Mouse (Mus musculus) ZHBTc4 (cell line): Measurements from ENCODE around the gene Rdm1.
"Not testable (repeated sequence)": the region's sequence is repeated elsewhere in the genome, so short reads cannot be mapped to it uniquely, and the experiment has no call there.

Experiments used
- DNase-seq: peaks from one replicate; pipeline ENCODE4 v3.0.0-alpha.2; 2011; ENCODE audit warnings: low read depth, low spot score

The Rdm1 gene

DNA sequence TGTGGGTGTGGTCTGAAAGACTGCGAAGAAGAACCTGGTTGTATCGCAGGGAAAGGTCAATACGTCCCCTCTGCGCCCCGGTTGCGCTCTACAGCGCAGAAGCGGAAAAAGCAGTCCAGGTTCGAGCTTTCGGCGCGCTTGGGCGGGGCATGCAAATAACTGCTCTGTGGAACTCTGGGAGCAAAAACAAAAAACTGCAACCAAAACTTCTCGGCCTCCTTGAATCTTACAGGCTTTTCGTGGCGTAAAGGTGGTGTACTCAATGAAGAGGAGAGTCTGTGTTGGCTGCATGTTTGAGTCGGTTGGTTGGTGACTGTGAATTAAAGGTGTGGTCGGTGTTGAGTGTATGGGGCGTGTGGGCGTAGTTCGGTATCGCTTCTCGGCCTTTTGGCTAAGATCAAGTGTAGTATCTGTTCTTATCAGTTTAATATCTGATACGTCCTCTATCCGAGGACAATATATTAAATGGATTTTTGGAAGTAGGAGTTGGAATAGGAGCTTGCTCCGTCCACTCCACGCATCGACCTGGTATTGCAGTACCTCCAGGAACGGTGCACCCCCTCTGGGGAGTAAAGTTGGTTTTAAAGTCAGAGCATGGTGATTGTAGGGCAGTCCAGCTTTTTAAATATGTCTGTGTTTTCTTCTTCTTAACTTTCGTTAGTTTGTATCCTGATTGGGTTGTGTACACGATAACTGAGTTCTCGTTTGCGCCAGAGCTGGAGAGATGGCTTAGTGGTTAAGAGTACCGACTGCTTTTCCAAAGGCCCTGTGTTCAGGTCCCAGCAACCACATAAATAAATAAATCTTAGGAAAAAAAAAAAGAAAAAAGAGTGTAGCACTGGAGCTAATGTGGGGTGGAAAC is at the start of gene Rdm1:
Rdm1 (plus strand) TSS at position 201 of the 862 bp plus-strand sequence.
- DNase-seq: peak; percentile 98

DNA sequence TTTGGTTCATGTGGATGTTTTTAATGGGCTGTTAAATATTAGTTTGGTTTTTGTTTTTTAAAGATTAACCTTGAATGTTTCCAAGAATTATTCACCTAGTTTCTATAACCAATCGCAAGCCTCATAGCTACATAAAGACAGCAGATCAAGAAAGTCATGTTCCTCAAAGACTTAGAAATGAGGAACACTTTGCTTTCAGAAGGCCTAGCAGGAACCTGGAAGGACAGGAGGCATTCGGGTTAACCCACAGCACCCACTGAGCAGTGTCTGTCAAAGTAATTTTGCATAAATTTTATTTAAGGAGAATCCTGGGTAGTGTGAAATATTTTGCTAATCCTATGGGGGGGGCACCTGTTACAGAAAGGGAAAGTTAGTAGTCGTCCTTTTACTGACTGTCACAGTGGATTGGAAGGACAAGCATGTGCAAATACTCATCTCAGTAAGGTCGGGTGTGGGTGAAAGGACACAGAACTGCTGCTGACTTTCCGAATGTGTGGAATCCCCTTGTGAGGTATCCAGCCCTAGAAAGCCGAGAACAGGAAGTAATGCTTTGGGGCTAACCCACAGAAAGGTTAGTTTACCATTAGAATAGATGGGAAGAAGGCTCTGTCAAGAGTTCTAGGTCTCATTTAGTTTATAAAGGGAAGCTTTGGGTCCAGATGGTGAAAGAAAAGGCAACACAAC is 45.8 kb upstream of the Rdm1 start:
- DNase-seq: peak; percentile 53

GRCm38 (mm10) chr11:101582054-101583035 is 44.6 kb upstream of the Rdm1 start, which contains the start of gene Tmem106a:
Gene Tmem106a (plus strand): TSS chr11:101582242.
- DNase-seq: peak; percentile 95

DNA sequence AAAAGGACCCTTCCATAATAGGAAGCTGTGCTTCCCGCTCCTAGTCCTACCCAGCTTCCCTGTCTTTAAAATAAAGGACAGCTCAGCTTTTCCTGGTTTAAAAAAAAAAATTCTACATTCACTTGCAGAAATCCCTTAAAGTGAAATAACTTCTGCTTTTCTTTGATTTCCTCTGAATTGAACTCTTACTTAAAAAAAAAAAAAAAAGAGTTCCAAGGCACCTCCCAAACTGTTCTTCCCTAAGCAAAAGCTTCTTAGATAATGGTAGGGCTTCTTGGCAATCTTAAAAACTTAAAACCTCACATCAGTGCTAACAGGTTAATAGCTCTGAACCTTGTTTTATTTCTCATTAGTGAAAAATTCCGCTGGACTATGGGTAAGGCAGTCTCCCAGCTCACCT is 43.8 kb upstream of the Rdm1 start:
- no peak for DNase-seq

DNA sequence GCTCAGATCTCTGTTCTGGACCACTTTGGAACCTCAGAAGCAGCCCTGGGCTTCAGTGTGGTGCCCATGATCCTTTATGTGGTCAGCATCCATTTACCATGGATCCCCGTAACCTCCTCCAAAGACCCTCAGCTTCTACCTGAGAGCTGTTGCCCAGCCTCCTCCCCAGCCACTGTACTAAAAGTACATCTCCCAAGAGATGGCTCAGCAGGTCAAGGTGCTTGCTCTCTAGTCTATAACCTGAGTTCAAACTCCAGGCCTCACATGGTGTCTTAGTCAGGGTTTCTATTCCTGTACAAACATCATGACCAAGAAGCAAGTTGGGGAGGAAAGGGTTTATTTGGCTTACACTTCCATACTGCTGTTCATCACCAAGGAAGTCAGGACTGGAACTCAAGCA is 42.0 kb upstream of the Rdm1 start:
- DNase-seq: not testable (repeated sequence)

DNA sequence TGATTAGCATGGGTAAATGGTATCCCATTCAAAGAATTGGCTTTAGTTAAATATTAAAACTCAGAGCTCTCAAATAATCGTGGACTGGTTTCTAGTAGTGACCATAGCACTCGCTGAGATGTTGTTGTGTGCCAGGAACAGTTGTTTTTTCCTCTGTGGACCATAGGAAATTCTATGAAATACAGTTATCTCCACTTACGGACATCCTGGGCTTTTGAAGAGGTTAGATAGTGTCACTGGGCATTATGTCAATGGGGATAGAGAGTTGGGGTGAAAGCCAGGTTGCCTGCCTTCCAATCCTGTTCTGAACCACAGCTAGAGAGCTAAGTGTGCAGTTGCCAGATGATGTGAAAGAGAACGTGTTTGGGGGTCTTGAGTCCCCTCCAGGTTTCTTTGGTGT is 41.2 kb upstream of the Rdm1 start:
- DNase-seq: no peak

DNA sequence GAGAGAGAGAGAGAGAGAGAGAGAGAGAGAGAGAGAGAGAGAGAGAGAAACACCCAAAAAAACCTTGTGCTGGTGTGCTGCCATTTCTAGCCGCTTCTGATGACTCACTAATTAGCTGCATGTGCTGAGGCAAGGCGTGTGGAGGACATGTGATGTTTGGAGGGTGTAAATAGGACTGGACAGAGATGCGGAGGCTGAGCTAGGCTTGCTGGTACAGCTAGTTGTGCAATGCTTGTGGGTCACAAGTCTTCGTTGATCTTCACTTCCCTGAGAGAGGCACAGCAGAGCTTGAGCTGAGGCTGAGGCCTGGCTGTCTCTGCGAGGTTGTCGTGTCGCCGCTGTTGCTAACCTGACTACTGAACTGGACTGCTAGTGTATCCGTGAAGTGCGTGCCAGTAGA is 39.3 kb upstream of the Rdm1 start:
- DNase-seq: no peak

- DNase-seq: no peak
Observed at GRCm38 (mm10) chr11:101588868-101589267, 38.1 kb upstream of the Rdm1 start.

DNA sequence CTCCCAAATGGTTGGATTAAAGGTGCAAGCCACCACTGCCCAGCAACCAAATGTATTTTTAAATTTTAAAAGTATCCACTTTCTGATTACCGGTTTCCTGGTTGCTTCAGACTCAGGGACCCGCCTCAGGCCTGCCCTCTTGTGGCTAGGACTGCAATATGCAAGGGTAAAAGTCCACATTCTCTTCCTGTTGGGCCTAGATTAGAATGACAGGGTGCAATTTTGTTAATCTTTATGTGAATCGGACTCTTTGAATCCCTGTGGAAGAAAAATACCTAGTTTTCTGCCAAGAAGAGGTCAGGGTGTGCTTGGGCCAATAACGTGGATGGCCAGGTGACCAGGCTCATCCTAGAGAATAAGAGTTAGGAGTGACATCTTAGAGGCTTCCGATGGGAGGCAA is 37.6 kb upstream of the Rdm1 start:
- DNase-seq: peak; percentile 82

DNA sequence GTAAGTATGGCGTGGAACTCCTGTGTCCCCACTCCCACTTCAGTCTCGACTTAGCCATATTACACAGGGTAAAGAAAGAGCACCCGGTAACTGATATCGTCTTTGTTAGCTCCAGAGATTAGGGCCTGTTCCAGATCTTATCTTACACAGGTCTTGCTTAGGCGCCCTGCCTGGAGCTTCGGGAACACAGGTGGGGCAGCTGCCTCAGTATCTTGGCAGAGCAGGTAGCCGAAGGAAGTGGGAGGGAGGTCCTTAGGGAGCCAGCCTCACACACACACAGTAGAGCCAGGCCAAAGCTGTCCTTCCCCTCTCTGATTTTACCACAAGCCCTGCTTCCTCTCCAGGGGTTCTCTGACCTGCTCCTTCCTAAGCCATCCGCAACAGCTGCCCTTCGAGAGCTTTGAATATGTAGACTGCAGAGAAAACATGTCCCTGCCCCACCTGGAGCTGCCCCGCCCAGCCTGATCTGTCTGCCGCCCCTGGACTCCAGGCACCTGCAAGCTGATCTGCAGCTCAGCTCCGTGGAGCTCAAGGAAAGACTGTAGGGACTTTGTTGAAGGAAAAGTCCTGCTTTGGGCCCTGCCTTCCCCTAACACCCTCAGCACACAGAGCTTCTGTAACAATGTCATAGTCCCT is 36.9 kb upstream of the Rdm1 start:
- DNase-seq: peak; percentile 84

DNA sequence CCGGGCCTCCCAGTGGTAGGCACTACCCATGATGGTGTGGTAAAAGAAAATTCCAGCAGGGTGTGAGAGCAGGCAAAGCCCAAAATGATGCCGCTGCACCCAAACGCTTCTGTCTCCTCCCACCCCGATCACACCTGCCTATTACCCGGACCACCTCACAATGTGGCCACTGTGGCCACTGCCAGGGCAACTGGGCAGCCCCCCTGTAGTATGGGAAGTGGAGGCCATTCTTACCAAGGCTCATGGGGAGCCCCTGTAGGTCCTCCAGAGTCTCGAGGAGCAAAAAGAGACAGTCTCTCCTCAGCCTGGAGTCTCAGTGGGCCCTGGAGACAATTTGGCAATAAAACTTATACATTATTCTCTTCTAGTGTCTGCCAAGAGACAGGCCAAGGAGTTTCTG is 27.8 kb upstream of the Rdm1 start, which contains the start of gene Gm11634:
Gm11634 (minus strand) TSS at position 101 of the 400 bp plus-strand sequence.
- DNase-seq: no peak

DNA sequence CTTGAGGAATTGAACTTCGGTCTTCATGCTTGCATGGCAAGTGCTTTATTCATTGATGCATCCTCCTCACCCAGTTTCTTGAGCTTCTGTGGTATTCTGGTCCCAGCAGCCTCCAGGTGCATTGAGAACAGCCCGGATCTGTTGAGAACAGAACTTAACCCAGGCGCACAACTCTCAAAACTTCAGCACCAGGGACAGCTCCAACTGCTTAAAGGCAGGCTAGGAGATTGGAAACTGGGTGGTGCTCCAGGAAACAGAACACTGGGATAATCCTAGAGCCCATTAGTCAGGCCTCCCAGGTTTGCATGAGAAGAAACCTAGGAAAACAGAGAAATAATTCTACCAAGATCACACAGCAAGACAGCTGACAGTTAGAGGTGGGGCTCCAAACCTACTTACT is 24.5 kb upstream of the Rdm1 start:
- peak; percentile 91 for DNase-seq

GRCm38 (mm10) chr11:101604116-101604515 is 22.9 kb upstream of the Rdm1 start:
- DNase-seq: no peak

- peak; percentile 98 for DNase-seq
Observed at GRCm38 (mm10) chr11:101604531-101605453, 22.2 kb upstream of the Rdm1 start.

- peak; percentile 68 for DNase-seq
Observed at GRCm38 (mm10) chr11:101607134-101607533, 19.9 kb upstream of the Rdm1 start.

DNA sequence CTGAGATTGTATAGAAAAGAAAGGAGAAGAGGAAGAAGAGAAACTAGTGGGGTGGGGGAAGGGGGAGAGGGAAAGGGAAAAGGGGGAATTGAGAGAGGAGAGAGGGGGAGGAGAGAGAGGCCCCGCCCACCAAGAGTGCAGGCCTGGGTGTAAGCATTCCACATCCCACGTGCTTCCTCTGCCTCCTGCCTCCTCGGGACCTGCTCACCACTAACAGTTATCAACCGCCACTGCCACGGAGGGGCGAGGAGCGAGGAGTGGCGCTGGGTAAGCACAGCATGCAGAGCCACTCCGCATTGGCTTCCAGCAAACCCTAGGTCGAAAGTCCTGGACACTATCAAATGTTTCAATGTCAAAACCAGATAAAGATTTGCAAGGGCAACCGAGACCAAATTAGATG is 16.6 kb upstream of the Rdm1 start:
- peak; percentile 81 for DNase-seq

- peak; percentile 93 for DNase-seq
Observed at GRCm38 (mm10) chr11:101613596-101613995, 13.4 kb upstream of the Rdm1 start.

GRCm38 (mm10) chr11:101614116-101614515 is 12.9 kb upstream of the Rdm1 start:
- no peak for DNase-seq

DNA sequence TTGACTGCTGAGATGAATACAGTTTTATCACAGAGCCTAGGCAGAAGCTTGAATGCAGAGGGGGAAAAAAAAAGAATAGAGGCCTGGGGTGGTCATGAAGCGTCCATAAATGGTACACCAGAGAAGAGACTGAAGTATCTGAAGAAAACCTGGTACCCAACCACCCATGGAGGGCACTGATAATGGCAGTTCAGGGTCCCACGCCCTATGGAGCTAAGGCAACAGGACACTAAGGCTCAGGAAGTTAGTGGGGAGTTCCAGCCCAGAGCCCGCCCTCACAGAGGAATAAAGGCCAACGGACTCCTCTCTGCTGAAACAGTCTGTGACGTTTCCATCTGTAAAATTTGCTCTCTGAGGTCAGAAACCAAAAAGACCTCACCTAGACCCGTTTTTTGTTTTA is 11.6 kb upstream of the Rdm1 start:
- DNase-seq: no peak

DNA sequence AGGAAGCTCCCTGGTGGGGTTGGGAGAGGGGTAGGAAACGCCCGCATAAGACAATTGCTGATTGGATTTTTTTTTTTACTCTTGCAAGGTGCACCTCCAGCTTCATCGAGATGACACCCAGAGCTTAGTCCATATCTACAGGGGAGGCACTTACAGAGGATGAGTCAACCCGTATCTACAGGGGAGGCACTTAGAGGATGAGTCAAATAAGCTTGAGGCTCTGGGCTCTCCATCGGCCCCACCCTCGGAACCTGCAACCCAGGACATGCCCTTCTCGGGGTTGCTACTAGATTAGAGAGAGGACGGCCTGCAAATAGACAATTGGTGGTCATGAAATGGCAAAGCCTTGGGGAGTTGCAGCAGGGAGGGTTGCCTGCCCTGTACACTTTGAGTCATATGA is 10.9 kb upstream of the Rdm1 start:
- no peak for DNase-seq
